Mouse (Mus musculus) heart, embryonic 15.5 days (tissue): ENCODE results near the gene Hoxa13. TPM values are rescaled to one million over a fixed set of nuclear protein-coding genes. Genes with fewer than 3 reads are reported as not detected.

Source experiments
- ATAC-seq: fragments of 200-750 bp; cut with Nextera tagmentation; replicated peaks from 2 replicates; pipeline ENCODE4 v1.8.0; 2017; ENCODE audit warnings: low read depth, moderate TSS enrichment; ENCODE audit not compliant: insufficient number of reproducible peaks, insufficient read depth, low FRiP score
- H3K27ac ChIP-seq: fragments of 300-500 bp; sonication (generic); 2 replicates; pipeline ENCODE4 v1.5.1; 2015; ENCODE audit warnings: mild to moderate bottlenecking, inconsistent platforms
- H3K27me3 ChIP-seq: fragments of 300-500 bp; sonication (generic); 2 replicates; pipeline ENCODE4 v1.6.1; 2015; ENCODE audit warnings: inconsistent platforms
- H3K36me3 ChIP-seq: fragments of 300-500 bp; sonication (generic); 2 replicates; pipeline ENCODE4 v1.6.1; 2015; ENCODE audit warnings: mild to moderate bottlenecking, inconsistent platforms
- H3K4me1 ChIP-seq: fragments of 300-500 bp; sonication (generic); replicated peaks from 2 replicates; pipeline ENCODE4 v1.6.1; 2015; ENCODE audit warnings: inconsistent platforms
- H3K4me2 ChIP-seq: fragments of 300-500 bp; sonication (generic); 2 replicates; pipeline ENCODE4 v1.6.1; 2015; ENCODE audit warnings: inconsistent platforms, mild to moderate bottlenecking, moderate library complexity
- H3K4me3 ChIP-seq: fragments of 300-500 bp; sonication (generic); 2 replicates; pipeline ENCODE4 v1.5.1; 2015; ENCODE audit warnings: mild to moderate bottlenecking, inconsistent platforms
- H3K9ac ChIP-seq: fragments of 300-500 bp; sonication (generic); 2 replicates; pipeline ENCODE4 v1.6.1; 2015; ENCODE audit warnings: mild to moderate bottlenecking, inconsistent platforms
- H3K9me3 ChIP-seq: fragments of 300-500 bp; sonication (generic); replicated peaks from 2 replicates; pipeline ENCODE4 v1.6.1; 2016; ENCODE audit warnings: inconsistent platforms
- WGBS: fragments of 180-500 bp; shearing (Covaris S2); methylation state at CpG from one replicate; pipeline ENCODE4 v1.1.7; 2015; ENCODE audit warnings: mixed read lengths; 5-methylcytosine and 5-hydroxymethylcytosine counted together
- polyA plus RNA-seq: library from polyadenylated mRNA; unstranded; fragments of >200 nt; fragmentation: Nextera tagmentation; extraction: Ambion mirVana; gene quantifications from 2 replicates; pipeline ENCODE4 v1.2.1, GENCODE M21; 2015

Hoxa13 gene
- polyA plus RNA-seq, 1 experiment from 2014 or later, result not detected

- Histone ChIP-seq H3K27ac (no peak overlapping the region), H3K9me3 (no peaks in the 10 kb centered on the region), H3K4me2 (no peak overlapping the region), H3K36me3 (no peaks in the 10 kb centered on the region), H3K9ac (no peak overlapping the region), H3K4me3 (no peak overlapping the region), H3K4me1 (peaks cover 1% of the 10 kb centered on the region), H3K27me3 (peaks cover 97% of the 10 kb centered on the region)
- ATAC-seq, result no peak
- 8% methylated on average over 7 of the region's 7 CpGs for WGBS
Observed at GRCm38 (mm10) chr6:52268341-52268740, 7.7 kb upstream of the Hoxa13 start.

GRCm38 (mm10) chr6:52267691-52268090 lies 7.0 kb upstream of the Hoxa13 start:
- Histone ChIP-seq H3K4me3 (no peak overlapping the region), H3K9ac (no peak overlapping the region), H3K9me3 (no peaks in the 10 kb centered on the region), H3K36me3 (no peaks in the 10 kb centered on the region), H3K4me1 (0 out of 2 replicates have a peak, but pooled peaks cover 2% of the 10 kb centered on the region), H3K27me3 (peaks cover 97% of the 10 kb centered on the region), H3K27ac (no peak overlapping the region), H3K4me2 (no peak overlapping the region)
- no peak for ATAC-seq
- WGBS, result 9% methylated on average over 3 of the region's 3 CpGs

GRCm38 (mm10) chr6:52267221-52267620 lies 6.5 kb upstream of the Hoxa13 start:
- Histone ChIP-seq H3K27ac (no peak overlapping the region), H3K4me1 (0 out of 2 replicates have a peak, but pooled peaks cover 3% of the 10 kb centered on the region), H3K4me3 (no peak overlapping the region), H3K4me2 (no peak overlapping the region), H3K27me3 (peaks cover 96% of the 10 kb centered on the region), H3K9me3 (no peaks in the 10 kb centered on the region), H3K9ac (no peak overlapping the region), H3K36me3 (no peaks in the 10 kb centered on the region)
- WGBS, result 21% methylated on average over 5 of the region's 5 CpGs
- no peak for ATAC-seq

GRCm38 (mm10) chr6:52266666-52266985 lies 5.9 kb upstream of the Hoxa13 start:
- Histone ChIP-seq H3K4me2 (no peak overlapping the region), H3K9ac (no peak overlapping the region)
- WGBS, result 2% methylated on average over 9 of the region's 9 CpGs

GRCm38 (mm10) chr6:52265913-52266665 lies 5.4 kb upstream of the Hoxa13 start:
- Histone ChIP-seq H3K4me1 (peaks cover 5% of the 10 kb centered on the region), H3K9ac (no peak overlapping the region)

More at GRCm38 (mm10) chr6:52266666-52266985, 5.9 kb upstream of the Hoxa13 start:
- peaks cover 98% of the 10 kb centered on the region for H3K27me3 ChIP-seq
- H3K27ac ChIP-seq, result no peak overlapping the region
- no peaks in the 10 kb centered on the region for H3K36me3 ChIP-seq
- no peak for ATAC-seq
- H3K9me3 ChIP-seq, result no peaks in the 10 kb centered on the region
- no peak overlapping the region for H3K4me3 ChIP-seq
- H3K4me1 ChIP-seq, result 0 out of 2 replicates have a peak, but pooled peaks cover 3% of the 10 kb centered on the region

GRCm38 (mm10) chr6:52265306-52265912 lies 4.7 kb upstream of the Hoxa13 start:
- no peak for ATAC-seq
- H3K27me3 ChIP-seq, result peaks cover 98% of the 10 kb centered on the region
- H3K9ac ChIP-seq, result no peak overlapping the region
- H3K4me1 ChIP-seq, result peaks cover 12% of the 10 kb centered on the region
- H3K4me2 ChIP-seq, result no peak overlapping the region
- no peak overlapping the region for H3K4me3 ChIP-seq
- WGBS, result 4% methylated on average over 18 of the region's 18 CpGs
- H3K36me3 ChIP-seq, result no peaks in the 10 kb centered on the region
- H3K9me3 ChIP-seq, result no peaks in the 10 kb centered on the region
- H3K27ac ChIP-seq, result no peak overlapping the region

More at GRCm38 (mm10) chr6:52265913-52266665, 5.4 kb upstream of the Hoxa13 start:
- no peak overlapping the region for H3K4me2 ChIP-seq
- peaks cover 98% of the 10 kb centered on the region for H3K27me3 ChIP-seq
- no peak overlapping the region for H3K4me3 ChIP-seq
- ATAC-seq, result no peak
- no peaks in the 10 kb centered on the region for H3K9me3 ChIP-seq
- 3% methylated on average over 19 of the region's 19 CpGs for WGBS
- H3K27ac ChIP-seq, result no peak overlapping the region
- H3K36me3 ChIP-seq, result no peaks in the 10 kb centered on the region

GRCm38 (mm10) chr6:52264106-52264790 lies 3.6 kb upstream of the Hoxa13 start:
- peaks cover 20% of the 10 kb centered on the region for H3K4me1 ChIP-seq
- no peak overlapping the region for H3K9ac ChIP-seq
- H3K36me3 ChIP-seq, result no peaks in the 10 kb centered on the region
- H3K4me2 ChIP-seq, result no peak overlapping the region
- 2% methylated on average over 5 of the region's 5 CpGs for WGBS
- H3K27me3 ChIP-seq, result peaks cover 96% of the 10 kb centered on the region
- no peaks in the 10 kb centered on the region for H3K9me3 ChIP-seq
- no peak for ATAC-seq
- no peak overlapping the region for H3K27ac ChIP-seq
- no peak overlapping the region for H3K4me3 ChIP-seq

- no peaks in the 10 kb centered on the region for H3K36me3 ChIP-seq
- no peak for ATAC-seq
- H3K9me3 ChIP-seq, result no peaks in the 10 kb centered on the region
- 6% methylated on average over 6 of the region's 6 CpGs for WGBS
- H3K4me2 ChIP-seq, result no peak overlapping the region
- H3K27ac ChIP-seq, result no peak overlapping the region
- no peak overlapping the region for H3K4me3 ChIP-seq
- H3K27me3 ChIP-seq, result peaks cover 96% of the 10 kb centered on the region
- no peak overlapping the region for H3K9ac ChIP-seq
- peaks cover 20% of the 10 kb centered on the region for H3K4me1 ChIP-seq
Observed at GRCm38 (mm10) chr6:52263321-52263585, 2.6 kb upstream of the Hoxa13 start.

- no peak overlapping the region for H3K27ac ChIP-seq
- ATAC-seq, result no peak
- no peak overlapping the region for H3K4me3 ChIP-seq
- no peak overlapping the region for H3K9ac ChIP-seq
- WGBS, result 3% methylated on average over 24 of the region's 24 CpGs
- H3K9me3 ChIP-seq, result no peaks in the 10 kb centered on the region
- no peak overlapping the region for H3K4me2 ChIP-seq
- H3K27me3 ChIP-seq, result peaks cover 94% of the 10 kb centered on the region
- no peaks in the 10 kb centered on the region for H3K36me3 ChIP-seq
- H3K4me1 ChIP-seq, result peaks cover 20% of the 10 kb centered on the region
Observed at GRCm38 (mm10) chr6:52262463-52263320, 2.0 kb upstream of the Hoxa13 start.

- H3K9ac ChIP-seq, result no peak overlapping the region
- peaks cover 95% of the 10 kb centered on the region for H3K27me3 ChIP-seq
- WGBS, result 3% methylated on average over 9 of the region's 9 CpGs
- H3K36me3 ChIP-seq, result no peaks in the 10 kb centered on the region
- peaks cover 20% of the 10 kb centered on the region for H3K4me1 ChIP-seq
- H3K4me2 ChIP-seq, result no peak overlapping the region
- ATAC-seq, result no peak
- H3K27ac ChIP-seq, result no peak overlapping the region
- H3K4me3 ChIP-seq, result no peak overlapping the region
- H3K9me3 ChIP-seq, result no peaks in the 10 kb centered on the region
Observed at GRCm38 (mm10) chr6:52261751-52262462, 1.2 kb upstream of the Hoxa13 start.
